Mouse (Mus musculus): Measurements from ENCODE around the gene Lhx4. TPM values are rescaled to one million over a fixed set of nuclear protein-coding genes. Genes with fewer than 3 reads are reported as not detected.
A peak's percentile ranks its signal among the peaks of the same experiment; 100 is the strongest.

Gene Lhx4
- polyA plus RNA-seq, 1 experiment from 2014 or later: not detected

DNA sequence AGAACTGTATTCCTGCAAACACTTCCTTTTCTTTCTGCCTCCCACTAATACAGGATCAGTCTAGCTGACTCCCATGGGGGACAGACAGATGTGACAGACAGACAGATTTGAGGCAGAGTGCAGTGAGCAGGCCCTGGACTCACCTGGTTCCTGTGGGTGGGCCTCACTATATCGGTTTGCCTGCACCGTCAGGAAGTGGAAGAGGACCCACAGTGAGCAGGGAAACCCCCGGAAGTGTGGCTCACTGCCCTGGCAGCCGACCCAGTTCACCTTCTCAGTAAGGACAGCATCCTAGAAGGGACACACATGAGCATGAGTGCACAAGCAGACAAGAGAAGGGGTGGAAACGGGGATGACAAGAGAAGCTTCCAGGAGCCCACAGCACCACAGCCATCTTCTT is 30.9 kb upstream of the Lhx4 start:
- Histone ChIP-seq H3K9me3 (replicated peaks) (no peaks in the 10 kb centered on the region), H3K36me3 (peaks cover 41% of the 10 kb centered on the region), H3K27ac (no peak overlapping the region), H3K27me3 (no peaks in the 10 kb centered on the region), H3K9ac (no peak overlapping the region), H3K4me2 (no peak overlapping the region), H3K4me1 (replicated peaks) (peaks cover 5% of the 10 kb centered on the region), H3K4me3 (no peak overlapping the region)
- WGBS: 75% methylated on average over 5 of the region's 5 CpGs
- no peak for ATAC-seq (replicated peaks; ENCODE audit: insufficient number of reproducible peaks, insufficient read depth, low FRiP score, low read depth)

DNA sequence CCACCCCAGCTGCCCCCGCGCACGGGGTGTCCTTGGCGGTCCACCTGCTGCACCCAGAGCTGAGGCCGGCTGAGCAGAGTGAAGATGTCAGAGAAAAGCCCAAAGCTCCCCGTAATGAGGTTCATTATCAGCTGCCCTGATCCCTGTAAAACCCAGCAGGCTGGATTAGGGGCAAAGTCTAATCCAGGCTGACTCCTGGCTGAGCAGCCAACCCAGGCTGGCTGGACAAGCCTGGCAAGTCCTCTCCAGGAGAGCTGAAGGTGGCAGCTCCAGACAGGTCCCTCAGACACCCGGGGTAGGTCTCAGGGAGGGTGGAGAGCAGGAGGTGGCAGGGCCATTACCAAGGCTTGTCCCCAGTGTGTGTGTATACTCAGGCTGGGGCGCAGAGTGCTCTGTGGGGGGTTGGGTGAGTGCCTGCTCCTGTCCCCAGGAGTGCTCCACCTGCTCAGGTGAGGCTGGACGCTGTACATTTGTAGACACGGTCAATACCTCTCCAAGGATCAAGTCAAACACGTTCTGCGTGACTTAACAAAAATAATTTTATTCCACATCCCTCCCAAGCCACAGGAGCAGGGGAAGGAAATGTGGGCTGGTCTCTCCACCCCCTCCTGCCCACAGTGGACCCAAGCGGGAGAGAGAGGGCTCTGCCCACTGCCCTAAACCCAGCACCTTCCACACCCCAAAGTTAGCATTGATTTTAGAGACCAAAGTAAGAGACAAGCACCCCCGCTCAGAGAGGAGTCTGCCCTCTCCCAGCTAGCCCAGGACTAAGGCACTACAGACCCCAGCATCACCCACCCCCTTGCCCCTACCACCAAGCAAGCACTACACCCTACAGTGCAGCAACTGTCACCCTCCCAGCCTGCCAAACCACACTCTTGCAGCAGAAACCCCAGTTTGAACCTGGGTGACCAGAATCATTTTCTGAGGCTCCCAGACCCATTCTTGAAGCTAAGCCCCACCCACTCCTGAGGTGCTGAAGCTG is 26.4 kb upstream of the Lhx4 start:
- 70% methylated on average over 14 of the region's 14 CpGs for WGBS
- peaks cover 24% of the 10 kb centered on the region for H3K36me3 ChIP-seq
- 0 out of 2 replicates have a peak, but pooled peaks have one; percentile 20 for ATAC-seq (replicated peaks; ENCODE audit: insufficient number of reproducible peaks, insufficient read depth, low FRiP score, low read depth)

DNA sequence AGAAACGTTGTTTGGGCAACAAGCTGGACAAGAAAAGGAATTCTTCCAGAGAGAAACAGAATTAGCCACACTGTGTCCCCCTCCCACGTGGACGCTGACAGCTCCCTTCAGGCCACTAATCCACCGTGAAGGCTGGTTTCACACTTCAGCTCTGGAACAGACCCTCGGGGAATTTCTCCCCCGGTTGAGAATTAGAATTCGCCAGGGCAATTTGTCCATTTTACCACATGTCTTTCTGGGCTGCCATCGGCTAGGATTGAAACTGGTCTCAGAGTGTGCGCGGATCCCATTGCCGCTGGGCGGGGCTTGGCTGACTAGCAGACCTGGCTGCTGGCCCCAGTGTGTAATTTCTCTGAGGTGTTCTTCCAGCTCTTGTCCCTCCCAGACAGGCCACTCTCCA is 7.7 kb upstream of the Lhx4 start:
- WGBS: 70% methylated on average over 12 of the region's 12 CpGs
- Histone ChIP-seq H3K4me3 (no peak overlapping the region), H3K4me2 (no peak overlapping the region), H3K9me3 (replicated peaks) (no peaks in the 10 kb centered on the region), H3K36me3 (no peaks in the 10 kb centered on the region), H3K9ac (no peak overlapping the region), H3K4me1 (replicated peaks) (0 out of 2 replicates have a peak, but pooled peaks cover 2% of the 10 kb centered on the region), H3K27me3 (0 out of 2 replicates have a peak, but pooled peaks cover 5% of the 10 kb centered on the region), H3K27ac (no peak overlapping the region)
- ATAC-seq (replicated peaks; ENCODE audit: insufficient number of reproducible peaks, insufficient read depth, low FRiP score, low read depth): no peak

More for the DNA sequence above, 26.4 kb upstream of the Lhx4 start:
- Histone ChIP-seq H3K9me3 (replicated peaks) (no peaks in the 10 kb centered on the region), H3K27me3 (no peaks in the 10 kb centered on the region), H3K9ac (no peak overlapping the region), H3K4me3 (no peak overlapping the region), H3K27ac (no peak overlapping the region), H3K4me1 (replicated peaks) (no peaks in the 10 kb centered on the region), H3K4me2 (no peak overlapping the region)

DNA sequence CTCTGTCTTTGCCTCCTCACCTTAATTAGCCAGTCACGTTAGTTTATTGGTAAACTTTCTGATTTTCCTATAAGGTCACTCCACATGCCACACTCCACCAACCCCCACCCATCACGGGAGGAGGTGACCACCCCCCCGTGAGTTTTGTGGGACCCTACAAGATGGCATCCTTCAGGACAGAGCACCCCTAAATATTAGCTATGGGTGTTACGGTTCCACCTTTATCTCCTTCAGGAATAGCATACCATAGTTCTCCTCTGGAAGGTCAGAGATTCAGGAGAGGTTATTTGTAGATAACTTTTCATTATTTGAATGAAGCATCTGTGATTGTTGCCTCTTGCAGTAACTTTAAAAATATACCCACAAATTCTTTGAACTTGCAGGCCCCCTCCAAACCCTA is 7.2 kb upstream of the Lhx4 start:
- H3K4me2 ChIP-seq: no peak overlapping the region
- peaks cover 10% of the 10 kb centered on the region for H3K27me3 ChIP-seq
- H3K4me1 ChIP-seq (replicated peaks): 0 out of 2 replicates have a peak, but pooled peaks cover 2% of the 10 kb centered on the region
- H3K9me3 ChIP-seq (replicated peaks): no peaks in the 10 kb centered on the region
- H3K4me3 ChIP-seq: no peak overlapping the region
- WGBS: 82% methylated on average over 4 of the region's 4 CpGs
- no peak overlapping the region for H3K9ac ChIP-seq
- no peak overlapping the region for H3K27ac ChIP-seq
- no peaks in the 10 kb centered on the region for H3K36me3 ChIP-seq
- no peak for ATAC-seq (replicated peaks; ENCODE audit: insufficient number of reproducible peaks, insufficient read depth, low FRiP score, low read depth)

DNA sequence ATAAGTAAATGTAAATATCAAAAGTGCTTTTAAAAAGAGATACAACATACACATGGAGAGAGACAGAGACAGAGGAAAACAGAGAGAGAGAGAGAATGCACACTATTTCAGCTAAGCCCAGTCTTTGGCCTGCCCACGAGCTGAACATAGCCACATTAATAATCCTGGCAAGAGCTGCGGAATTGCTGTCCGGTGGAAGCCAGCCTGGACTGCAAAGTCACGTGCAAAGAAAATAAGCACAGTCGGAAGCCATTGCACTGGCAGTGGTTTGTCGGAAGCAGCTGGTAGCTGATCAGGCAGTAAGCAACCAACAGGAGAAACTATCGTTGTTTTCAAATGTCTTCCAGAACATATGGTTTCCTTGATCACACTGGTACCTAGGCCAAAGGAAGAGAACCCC is 6.1 kb upstream of the Lhx4 start:
- Histone ChIP-seq H3K9me3 (replicated peaks) (no peaks in the 10 kb centered on the region), H3K27ac (no peak overlapping the region), H3K36me3 (no peaks in the 10 kb centered on the region), H3K27me3 (peaks cover 20% of the 10 kb centered on the region), H3K4me1 (replicated peaks) (0 out of 2 replicates have a peak, but pooled peaks cover 2% of the 10 kb centered on the region), H3K9ac (no peak overlapping the region), H3K4me3 (no peak overlapping the region), H3K4me2 (no peak overlapping the region)
- 72% methylated on average over 7 of the region's 7 CpGs for WGBS
- ATAC-seq (replicated peaks; ENCODE audit: insufficient number of reproducible peaks, insufficient read depth, low FRiP score, low read depth): no peak

DNA sequence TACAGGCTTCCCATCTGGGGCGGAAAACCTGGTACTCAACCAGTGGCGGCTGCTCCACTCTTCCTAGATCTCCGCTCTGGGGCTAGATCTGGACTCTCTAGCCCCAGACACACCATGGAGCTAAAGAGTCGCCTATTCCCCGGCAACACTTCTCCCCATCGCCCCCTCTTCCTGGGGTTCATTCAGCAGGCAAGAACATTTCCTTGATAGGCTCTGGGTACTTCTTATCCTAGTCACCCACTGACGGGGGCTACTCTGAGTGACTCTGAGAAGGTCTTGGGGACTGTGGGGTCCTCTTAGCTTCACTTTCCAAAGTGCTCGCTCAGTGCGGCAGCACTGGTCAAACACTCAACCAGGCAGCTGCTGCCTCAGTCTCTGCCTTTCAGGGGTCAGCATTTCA is 1.9 kb upstream of the Lhx4 start:
- Histone ChIP-seq H3K27ac (no peak overlapping the region), H3K9me3 (replicated peaks) (no peaks in the 10 kb centered on the region), H3K4me2 (no peak overlapping the region), H3K27me3 (peaks cover 61% of the 10 kb centered on the region), H3K36me3 (no peaks in the 10 kb centered on the region), H3K9ac (no peak overlapping the region), H3K4me3 (no peak overlapping the region), H3K4me1 (replicated peaks) (no peaks in the 10 kb centered on the region)
- WGBS: 63% methylated on average over 9 of the region's 9 CpGs
- ATAC-seq (replicated peaks; ENCODE audit: insufficient number of reproducible peaks, insufficient read depth, low FRiP score, low read depth): no peak

DNA sequence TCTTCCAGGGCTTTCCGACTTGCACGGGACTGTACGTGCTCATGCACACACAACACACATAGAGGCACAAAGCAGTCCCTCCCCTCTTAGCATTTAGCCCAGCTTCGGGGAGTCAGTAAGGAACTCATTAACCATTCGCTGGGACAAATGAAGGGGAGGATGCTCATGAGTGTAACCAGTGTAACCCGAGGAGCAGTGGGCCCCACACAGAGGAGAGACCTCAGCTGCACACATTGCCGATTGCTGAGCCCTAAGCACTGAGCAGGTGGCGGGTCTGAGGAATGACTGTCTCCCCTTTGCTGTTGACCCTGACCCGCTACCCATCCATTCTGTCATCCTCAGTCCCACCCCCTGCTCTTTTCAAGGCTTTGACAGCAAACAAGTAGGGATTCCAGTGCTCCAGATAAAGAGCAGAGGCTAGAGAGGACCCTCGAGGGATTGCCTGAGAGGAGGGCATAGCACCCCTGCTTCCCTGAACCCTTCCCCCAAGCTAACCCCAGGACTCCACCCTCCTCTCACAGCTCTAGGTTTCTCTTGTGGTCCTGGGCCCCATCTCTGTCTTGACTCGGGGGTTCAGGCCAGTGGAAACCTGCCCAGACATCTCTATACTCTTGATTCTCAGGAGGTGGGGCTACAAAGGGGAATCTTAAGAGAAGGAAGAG is 836 bp downstream of the Lhx4 start:
- Histone ChIP-seq H3K9me3 (replicated peaks) (no peaks in the 10 kb centered on the region), H3K4me3 (no peak overlapping the region), H3K27ac (no peak overlapping the region), H3K36me3 (no peaks in the 10 kb centered on the region), H3K4me2 (no peak overlapping the region), H3K27me3 (peaks cover 89% of the 10 kb centered on the region), H3K9ac (no peak overlapping the region), H3K4me1 (replicated peaks) (no peaks in the 10 kb centered on the region)
- 26% methylated on average over 11 of the region's 11 CpGs for WGBS
- no peak for ATAC-seq (replicated peaks; ENCODE audit: insufficient number of reproducible peaks, insufficient read depth, low FRiP score, low read depth)

DNA sequence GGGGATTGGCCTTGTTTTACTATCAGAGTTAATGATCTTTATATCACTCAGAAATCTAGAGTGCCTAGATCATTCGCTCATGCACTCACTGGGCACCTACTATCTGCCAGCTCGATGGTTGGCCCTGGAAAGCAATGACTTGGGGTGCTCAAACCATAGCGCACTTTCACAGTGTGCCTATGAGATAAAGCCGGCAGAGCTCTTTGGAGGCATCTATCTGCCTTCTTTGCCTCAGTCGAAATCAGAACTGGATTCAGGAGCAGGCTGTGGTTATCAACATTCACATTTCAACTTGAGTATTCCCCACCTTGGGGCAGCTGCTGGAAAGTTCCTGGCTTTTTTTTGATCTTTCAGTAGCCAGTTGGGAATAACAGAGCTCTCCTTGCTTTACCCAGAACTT is 3.6 kb downstream of the Lhx4 start:
- no peak overlapping the region for H3K27ac ChIP-seq
- H3K4me3 ChIP-seq: no peak overlapping the region
- no peak overlapping the region for H3K9ac ChIP-seq
- H3K9me3 ChIP-seq (replicated peaks): no peaks in the 10 kb centered on the region
- H3K4me2 ChIP-seq: no peak overlapping the region
- 71% methylated on average over 5 of the region's 5 CpGs for WGBS
- peaks cover 4% of the 10 kb centered on the region for H3K4me1 ChIP-seq (replicated peaks)
- H3K27me3 ChIP-seq: peaks cover 92% of the 10 kb centered on the region
- H3K36me3 ChIP-seq: no peaks in the 10 kb centered on the region
- ATAC-seq (replicated peaks; ENCODE audit: insufficient number of reproducible peaks, insufficient read depth, low FRiP score, low read depth): no peak

DNA sequence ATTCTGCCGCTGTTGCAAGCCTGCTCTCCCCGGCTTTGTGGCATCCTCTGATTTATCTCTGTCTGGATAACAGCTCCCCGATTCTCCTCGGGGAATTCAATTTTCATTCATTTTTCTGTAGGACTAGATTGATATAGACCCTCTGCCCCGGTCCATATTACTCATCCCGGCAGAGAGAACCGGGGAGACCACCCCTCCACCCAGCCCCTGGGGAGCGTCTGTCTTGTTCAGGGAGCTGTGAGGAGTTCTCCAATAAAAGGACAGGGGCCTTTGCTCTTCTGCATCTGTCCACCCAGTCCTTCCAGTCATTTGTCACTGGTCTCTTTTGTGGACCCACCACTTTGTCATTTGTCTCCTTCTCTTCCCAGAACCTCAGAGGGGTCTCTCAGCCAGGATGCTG is 4.5 kb downstream of the Lhx4 start:
- Histone ChIP-seq H3K4me2 (no peak overlapping the region), H3K36me3 (no peaks in the 10 kb centered on the region), H3K4me1 (replicated peaks) (peaks cover 13% of the 10 kb centered on the region), H3K27me3 (peaks cover 92% of the 10 kb centered on the region), H3K9me3 (replicated peaks) (no peaks in the 10 kb centered on the region), H3K9ac (no peak overlapping the region), H3K27ac (no peak overlapping the region), H3K4me3 (no peak overlapping the region)
- 19% methylated on average over 8 of the region's 8 CpGs for WGBS
- ATAC-seq (replicated peaks; ENCODE audit: insufficient number of reproducible peaks, insufficient read depth, low FRiP score, low read depth): no peak

DNA sequence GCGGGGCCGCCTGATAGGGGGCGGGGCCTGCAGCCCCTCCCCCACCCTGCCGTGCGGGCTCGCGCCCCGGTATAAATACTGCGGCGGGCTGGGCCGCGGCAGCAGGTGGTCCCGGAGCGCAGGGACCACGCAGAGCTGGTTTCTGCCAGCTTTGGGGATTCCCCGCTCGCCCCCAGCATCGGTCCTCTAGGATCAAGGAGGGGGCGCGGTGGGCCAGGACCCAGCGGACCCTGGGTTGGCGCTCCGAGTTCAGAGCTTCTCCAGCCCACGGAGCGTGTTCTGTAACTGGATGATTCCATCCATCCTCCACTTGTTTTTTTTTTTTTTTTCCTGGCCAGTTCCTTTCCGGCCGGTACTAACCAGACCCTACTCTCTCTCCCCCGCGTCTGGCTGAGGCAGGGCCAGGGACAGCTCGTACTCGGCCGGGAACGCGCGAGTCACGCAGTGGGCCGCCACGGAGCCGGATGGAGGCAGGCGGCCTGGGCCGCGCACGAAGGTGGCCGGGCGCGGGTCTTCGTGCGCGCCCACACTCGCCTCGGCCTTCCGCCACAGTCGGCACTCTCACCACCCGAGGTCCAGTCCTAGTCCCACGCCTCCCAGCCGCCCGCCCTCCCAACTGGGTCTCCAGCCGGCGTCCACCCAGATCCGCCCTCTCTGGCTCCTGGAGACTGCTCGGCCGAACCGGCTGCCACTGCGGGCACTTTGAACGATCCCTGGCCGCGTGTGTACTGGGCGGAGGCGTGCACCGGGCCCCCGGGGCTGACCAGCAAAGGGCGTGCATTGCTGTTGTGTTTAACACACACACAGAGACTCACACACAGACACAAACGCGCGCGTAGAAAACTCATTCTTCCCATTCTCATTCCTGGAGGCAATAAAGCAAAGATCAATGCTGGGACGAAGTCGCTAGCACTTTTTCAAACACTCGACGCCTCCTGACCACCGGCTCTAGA is 8.8 kb downstream of the Lhx4 start:
- peak overlapping the region; percentile 53 for H3K4me3 ChIP-seq
- H3K27me3 ChIP-seq: peaks cover 93% of the 10 kb centered on the region
- peak overlapping the region; percentile 94 for H3K4me2 ChIP-seq
- H3K27ac ChIP-seq: no peak overlapping the region
- no peaks in the 10 kb centered on the region for H3K9me3 ChIP-seq (replicated peaks)
- H3K4me1 ChIP-seq (replicated peaks): peaks cover 32% of the 10 kb centered on the region
- peak; percentile 32; the same call in 1 of the 2 replicates for ATAC-seq (replicated peaks; ENCODE audit: insufficient number of reproducible peaks, insufficient read depth, low FRiP score, low read depth)
- H3K36me3 ChIP-seq: no peaks in the 10 kb centered on the region
- under 1% methylated on average over 77 of the region's 81 CpGs for WGBS
- H3K9ac ChIP-seq: peak overlapping the region; percentile 19; the same call in 1 of the 2 replicates

Data from heart, embryonic 15.5 days (tissue).